Mouse (Mus musculus) embryonic facial prominence, embryonic 13.5 days (tissue): ENCODE measurements around the gene Rpl21. TPM values are rescaled to one million over a fixed set of nuclear protein-coding genes. Genes with fewer than 3 reads are reported as not detected.

Source experiments
- ATAC-seq: fragments of 200-750 bp; cut with Nextera tagmentation; 2 replicates; pipeline ENCODE4 v1.8.0; 2017; ENCODE audit warnings: low read depth; ENCODE audit not compliant: insufficient number of reproducible peaks, insufficient read depth, low FRiP score, low TSS enrichment
- H3K27ac ChIP-seq: fragments of 300-500 bp; sonication (generic); 2 replicates; pipeline ENCODE4 v1.5.1; 2015; ENCODE audit warnings: moderate library complexity, mild to moderate bottlenecking, inconsistent platforms
- H3K27me3 ChIP-seq: fragments of 300-500 bp; sonication (generic); 2 replicates; pipeline ENCODE4 v1.6.1; 2015; ENCODE audit warnings: mild to moderate bottlenecking, inconsistent platforms
- H3K36me3 ChIP-seq: fragments of 300-500 bp; sonication (generic); 2 replicates; pipeline ENCODE4 v1.6.1; 2015; ENCODE audit warnings: mild to moderate bottlenecking, inconsistent platforms
- H3K4me1 ChIP-seq: fragments of 300-500 bp; sonication (generic); 2 replicates; pipeline ENCODE4 v1.6.1; 2015; ENCODE audit warnings: inconsistent platforms
- H3K4me2 ChIP-seq: fragments of 300-500 bp; sonication (generic); 2 replicates; pipeline ENCODE4 v1.6.1; 2015; ENCODE audit warnings: moderate library complexity, mild to moderate bottlenecking, inconsistent platforms
- H3K4me3 ChIP-seq: fragments of 300-500 bp; sonication (generic); 2 replicates; pipeline ENCODE4 v1.5.1; 2015; ENCODE audit warnings: mild to moderate bottlenecking, inconsistent platforms
- H3K9ac ChIP-seq: fragments of 300-500 bp; sonication (generic); 2 replicates; pipeline ENCODE4 v1.6.1; 2015; ENCODE audit warnings: mild to moderate bottlenecking, inconsistent platforms
- H3K9me3 ChIP-seq: fragments of 300-500 bp; sonication (generic); 2 replicates; pipeline ENCODE4 v1.6.1; 2016; ENCODE audit warnings: inconsistent platforms
- WGBS: fragments of 180-500 bp; shearing (Covaris S2); methylation state at CpG from one replicate; pipeline ENCODE4 v1.1.7; 2015; ENCODE audit warnings: mixed read lengths; 5-methylcytosine and 5-hydroxymethylcytosine counted together
- polyA plus RNA-seq: library from polyadenylated mRNA; unstranded; fragments of >200 nt; fragmentation: Nextera tagmentation; extraction: Ambion mirVana; gene quantifications from 2 replicates; pipeline ENCODE4 v1.2.1, GENCODE M21; 2015

The Rpl21 gene
- polyA plus RNA-seq, 1 experiment from 2014 or later = 633 TPM

GRCm38 (mm10) chr5:146834959-146835358 lies 2.3 kb downstream of the Rpl21 start:
- Histone ChIP-seq H3K9ac (peak overlapping the region; percentile 98; the same call in 1 of the 2 replicates), H3K9me3 (no peaks in the 10 kb centered on the region), H3K4me1 (peaks cover 15% of the 10 kb centered on the region), H3K27me3 (no peaks in the 10 kb centered on the region), H3K4me3 (no peak overlapping the region; the same call in 1 of the 2 replicates), H3K27ac (no peak overlapping the region), H3K4me2 (no peak overlapping the region), H3K36me3 (peaks cover 50% of the 10 kb centered on the region)
- 89% methylated on average over 8 of the region's 8 CpGs for WGBS
- no peak for ATAC-seq

GRCm38 (mm10) chr5:146837967-146838720 lies 5.5 kb downstream of the Rpl21 start:
- Histone ChIP-seq H3K9me3 (no peaks in the 10 kb centered on the region), H3K4me1 (peaks cover 15% of the 10 kb centered on the region), H3K27ac (no peak overlapping the region), H3K9ac (no peak overlapping the region), H3K27me3 (no peaks in the 10 kb centered on the region), H3K4me3 (no peak overlapping the region), H3K36me3 (peaks cover 53% of the 10 kb centered on the region), H3K4me2 (no peak overlapping the region)
- no peak for ATAC-seq
- WGBS = 64% methylated on average over 7 of the region's 7 CpGs

GRCm38 (mm10) chr5:146838836-146839648 lies 6.4 kb downstream of the Rpl21 start:
- no peaks in the 10 kb centered on the region for H3K27me3 ChIP-seq
- no peaks in the 10 kb centered on the region for H3K9me3 ChIP-seq
- H3K4me1 ChIP-seq = peaks cover 11% of the 10 kb centered on the region
- no peak overlapping the region for H3K4me3 ChIP-seq
- no peak overlapping the region for H3K4me2 ChIP-seq
- 54% methylated on average over 12 of the region's 12 CpGs for WGBS
- no peak overlapping the region for H3K27ac ChIP-seq
- H3K9ac ChIP-seq = no peak overlapping the region
- H3K36me3 ChIP-seq = peaks cover 53% of the 10 kb centered on the region
- ATAC-seq = no peak

- no peak overlapping the region for H3K4me2 ChIP-seq
- no peaks in the 10 kb centered on the region for H3K9me3 ChIP-seq
- no peak overlapping the region for H3K27ac ChIP-seq
- H3K4me1 ChIP-seq = peaks cover 7% of the 10 kb centered on the region; the same call in 1 of the 2 replicates
- H3K36me3 ChIP-seq = peaks cover 46% of the 10 kb centered on the region
- H3K9ac ChIP-seq = no peak overlapping the region
- H3K27me3 ChIP-seq = no peaks in the 10 kb centered on the region
- no peak for ATAC-seq
- H3K4me3 ChIP-seq = no peak overlapping the region
- 68% methylated on average over 5 of the region's 5 CpGs for WGBS
These were observed 7.1 kb downstream of the Rpl21 start for GRCm38 (mm10) chr5:146839760-146840159.

GRCm38 (mm10) chr5:146840422-146840821 lies 7.7 kb downstream of the Rpl21 start:
- 87% methylated on average over 4 of the region's 4 CpGs for WGBS
- H3K9me3 ChIP-seq = no peaks in the 10 kb centered on the region
- H3K27ac ChIP-seq = no peak overlapping the region
- no peak overlapping the region for H3K4me3 ChIP-seq
- 0 out of 2 replicates have a peak, but pooled peaks cover 7% of the 10 kb centered on the region for H3K4me1 ChIP-seq
- H3K4me2 ChIP-seq = no peak overlapping the region
- H3K36me3 ChIP-seq = peaks cover 39% of the 10 kb centered on the region
- no peak for ATAC-seq
- H3K9ac ChIP-seq = no peak overlapping the region
- no peaks in the 10 kb centered on the region for H3K27me3 ChIP-seq

GRCm38 (mm10) chr5:146841301-146841700 lies 8.6 kb downstream of the Rpl21 start:
- no peaks in the 10 kb centered on the region for H3K9me3 ChIP-seq
- WGBS = 55% methylated on average over 5 of the region's 5 CpGs
- no peak overlapping the region for H3K27ac ChIP-seq
- peaks cover 30% of the 10 kb centered on the region for H3K36me3 ChIP-seq
- 0 out of 2 replicates have a peak overlapping the region, but pooled peaks have one; percentile 21 for H3K9ac ChIP-seq
- no peak overlapping the region for H3K4me3 ChIP-seq
- peaks cover 15% of the 10 kb centered on the region for H3K4me1 ChIP-seq
- ATAC-seq = no peak
- no peak overlapping the region for H3K4me2 ChIP-seq
- no peaks in the 10 kb centered on the region for H3K27me3 ChIP-seq

- 90% methylated on average over 4 of the region's 4 CpGs for WGBS
- peaks cover 21% of the 10 kb centered on the region for H3K4me1 ChIP-seq
- no peak overlapping the region for H3K27ac ChIP-seq
- no peak overlapping the region for H3K4me3 ChIP-seq
- H3K36me3 ChIP-seq = peaks cover 24% of the 10 kb centered on the region
- no peak overlapping the region for H3K9ac ChIP-seq
- H3K27me3 ChIP-seq = no peaks in the 10 kb centered on the region
- no peaks in the 10 kb centered on the region for H3K9me3 ChIP-seq
- ATAC-seq = no peak
- H3K4me2 ChIP-seq = no peak overlapping the region
These were observed 9.3 kb downstream of the Rpl21 start for GRCm38 (mm10) chr5:146841996-146842395.

GRCm38 (mm10) chr5:146844301-146844941 lies 11.7 kb downstream of the Rpl21 start:
- H3K27me3 ChIP-seq = no peaks in the 10 kb centered on the region
- 3% methylated on average over 6 of the region's 6 CpGs for WGBS
- peak overlapping the region; percentile 55; the same call in 1 of the 2 replicates for H3K27ac ChIP-seq
- no peak for ATAC-seq
- H3K36me3 ChIP-seq = peaks cover 3% of the 10 kb centered on the region; the same call in 1 of the 2 replicates
- peak overlapping the region; percentile 98 for H3K4me2 ChIP-seq
- peak overlapping the region; percentile 66 for H3K4me3 ChIP-seq
- H3K4me1 ChIP-seq = peaks cover 24% of the 10 kb centered on the region
- H3K9ac ChIP-seq = peak overlapping the region; percentile 75
- H3K9me3 ChIP-seq = no peaks in the 10 kb centered on the region

GRCm38 (mm10) chr5:146844945-146845365 lies 12.3 kb downstream of the Rpl21 start, which contains the start of gene Rasl11a:
Rasl11a (plus strand) TSS chr5:146845071.
- under 1% methylated on average over 40 of the region's 40 CpGs for WGBS
- peak within 1 kb of the TSS; percentile 66 for H3K4me3 ChIP-seq
- H3K9me3 ChIP-seq = no peaks in the 10 kb centered on the region
- H3K4me1 ChIP-seq = peaks cover 24% of the 10 kb centered on the region
- no peaks in the 10 kb centered on the region for H3K27me3 ChIP-seq
- H3K4me2 ChIP-seq = peak within 1 kb of the TSS; percentile 98
- peaks cover 3% of the 10 kb centered on the region; the same call in 1 of the 2 replicates for H3K36me3 ChIP-seq
- ATAC-seq = peak; percentile 83
- peak within 1 kb of the TSS; percentile 55; the same call in 1 of the 2 replicates for H3K27ac ChIP-seq
- H3K9ac ChIP-seq = peak within 1 kb of the TSS; percentile 75

- H3K4me3 ChIP-seq = peak overlapping the region; percentile 66; the same call in 1 of the 2 replicates
- H3K9ac ChIP-seq = peak overlapping the region; percentile 75; the same call in 1 of the 2 replicates
- peak overlapping the region; percentile 98 for H3K4me2 ChIP-seq
- 0 out of 2 replicates have a peak overlapping the region, but pooled peaks have one; percentile 41 for H3K27ac ChIP-seq
- no peaks in the 10 kb centered on the region for H3K36me3 ChIP-seq
- H3K27me3 ChIP-seq = no peaks in the 10 kb centered on the region
- 29% methylated on average over 2 of the region's 2 CpGs for WGBS
- peaks cover 20% of the 10 kb centered on the region for H3K4me1 ChIP-seq
- no peak for ATAC-seq
- no peaks in the 10 kb centered on the region for H3K9me3 ChIP-seq
These were observed 13.8 kb downstream of the Rpl21 start for GRCm38 (mm10) chr5:146846489-146846888.

- H3K9ac ChIP-seq = no peak overlapping the region
- peaks cover 19% of the 10 kb centered on the region for H3K4me1 ChIP-seq
- H3K27ac ChIP-seq = no peak overlapping the region
- H3K27me3 ChIP-seq = no peaks in the 10 kb centered on the region
- ATAC-seq = no peak
- no peak overlapping the region for H3K4me2 ChIP-seq
- 87% methylated on average over 4 of the region's 4 CpGs for WGBS
- no peaks in the 10 kb centered on the region for H3K9me3 ChIP-seq
- H3K36me3 ChIP-seq = no peaks in the 10 kb centered on the region
- no peak overlapping the region for H3K4me3 ChIP-seq
These were observed 16.4 kb downstream of the Rpl21 start for GRCm38 (mm10) chr5:146848936-146849582.
